Mouse (Mus musculus) neural tube, embryonic 13.5 days (tissue): Measurements from ENCODE around the gene Srrd. TPM values are rescaled to one million over a fixed set of nuclear protein-coding genes. Genes with fewer than 3 reads are reported as not detected.

Source experiments
- ATAC-seq: fragments of 200-750 bp; cut with Nextera tagmentation; 2 replicates; pipeline ENCODE4 v1.8.0; 2017; ENCODE audit warnings: low read depth, mild to moderate bottlenecking, moderate TSS enrichment, moderate library complexity
- H3K27ac ChIP-seq: fragments of 300-500 bp; sonication (generic); replicated peaks from 2 replicates; pipeline ENCODE4 v1.5.1; 2015; ENCODE audit warnings: moderate library complexity, mild to moderate bottlenecking, inconsistent platforms
- H3K27me3 ChIP-seq: fragments of 300-500 bp; sonication (generic); 2 replicates; pipeline ENCODE4 v1.6.1; 2015; ENCODE audit warnings: mild to moderate bottlenecking, inconsistent platforms
- H3K36me3 ChIP-seq: fragments of 300-500 bp; sonication (generic); 2 replicates; pipeline ENCODE4 v1.6.1; 2015; ENCODE audit warnings: mild to moderate bottlenecking, inconsistent platforms
- H3K4me1 ChIP-seq: fragments of 300-500 bp; sonication (generic); replicated peaks from 2 replicates; pipeline ENCODE4 v1.6.1; 2015; ENCODE audit warnings: inconsistent platforms
- H3K4me2 ChIP-seq: fragments of 300-500 bp; sonication (generic); 2 replicates; pipeline ENCODE4 v1.6.1; 2015; ENCODE audit warnings: inconsistent platforms, mild to moderate bottlenecking, moderate library complexity
- H3K4me3 ChIP-seq: fragments of 300-500 bp; sonication (generic); 2 replicates; pipeline ENCODE4 v1.5.1; 2015; ENCODE audit warnings: mild to moderate bottlenecking, inconsistent platforms
- H3K9ac ChIP-seq: fragments of 300-500 bp; sonication (generic); 2 replicates; pipeline ENCODE4 v1.6.1; 2015; ENCODE audit warnings: moderate library complexity, mild to moderate bottlenecking, inconsistent platforms
- H3K9me3 ChIP-seq: fragments of 300-500 bp; sonication (generic); 2 replicates; pipeline ENCODE4 v1.6.1; 2016; ENCODE audit warnings: inconsistent platforms
- whole genome bisulfite sequencing: fragments of 180-500 bp; shearing (Covaris S2); methylation state at CpG from one replicate; pipeline ENCODE4 v1.1.7; 2015; 5-methylcytosine and 5-hydroxymethylcytosine counted together
- polyA plus RNA-seq: library from polyadenylated mRNA; unstranded; fragments of >200 nt; fragmentation: Nextera tagmentation; extraction: Ambion mirVana; gene quantifications from 2 replicates; pipeline ENCODE4 v1.2.1, GENCODE M21; 2015

The Srrd gene
- polyA plus RNA-seq, 1 experiment from 2014 or later = 53.9 TPM

- no peak overlapping the region for H3K9ac ChIP-seq
- H3K9me3 ChIP-seq = no peaks in the 10 kb centered on the region
- WGBS = 81% methylated on average over 4 of the region's 4 CpGs
- ATAC-seq = no peak
- H3K27ac ChIP-seq = no peak overlapping the region
- peaks cover 22% of the 10 kb centered on the region for H3K4me1 ChIP-seq
- peaks cover 66% of the 10 kb centered on the region for H3K36me3 ChIP-seq
- H3K4me3 ChIP-seq = no peak overlapping the region
- H3K27me3 ChIP-seq = no peaks in the 10 kb centered on the region
- H3K4me2 ChIP-seq = no peak overlapping the region
Measured at GRCm38 (mm10) chr5:112376111-112376510, 33.3 kb upstream of the Srrd start.

GRCm38 (mm10) chr5:112371933-112372332 lies 29.1 kb upstream of the Srrd start:
- Histone ChIP-seq H3K4me3 (no peak overlapping the region), H3K27me3 (no peaks in the 10 kb centered on the region), H3K4me1 (peaks cover 50% of the 10 kb centered on the region), H3K9ac (peak overlapping the region; percentile 58), H3K4me2 (peak overlapping the region; percentile 22; the same call in 1 of the 2 replicates), H3K27ac (peak overlapping the region; percentile 90), H3K9me3 (no peaks in the 10 kb centered on the region), H3K36me3 (peaks cover 58% of the 10 kb centered on the region)
- ATAC-seq = peak; percentile 88
- 14% methylated on average over 7 of the region's 7 CpGs for WGBS

- ATAC-seq = no peak
- Histone ChIP-seq H3K4me1 (peaks cover 50% of the 10 kb centered on the region), H3K27ac (peak overlapping the region; percentile 90), H3K36me3 (peaks cover 60% of the 10 kb centered on the region), H3K4me3 (no peak overlapping the region), H3K27me3 (no peaks in the 10 kb centered on the region), H3K9me3 (no peaks in the 10 kb centered on the region), H3K4me2 (no peak overlapping the region), H3K9ac (peak overlapping the region; percentile 31; the same call in 1 of the 2 replicates)
- 85% methylated on average over 12 of the region's 12 CpGs for WGBS
Measured at GRCm38 (mm10) chr5:112370236-112370813, 27.5 kb upstream of the Srrd start.

- 79% methylated on average over 13 of the region's 13 CpGs for WGBS
- H3K4me3 ChIP-seq = no peak overlapping the region
- H3K9ac ChIP-seq = peak overlapping the region; percentile 9; the same call in 1 of the 2 replicates
- peaks cover 60% of the 10 kb centered on the region for H3K36me3 ChIP-seq
- no peaks in the 10 kb centered on the region for H3K27me3 ChIP-seq
- peaks cover 50% of the 10 kb centered on the region for H3K4me1 ChIP-seq
- no peak for ATAC-seq
- H3K27ac ChIP-seq = 0 out of 2 replicates have a peak overlapping the region, but pooled peaks have one; percentile 90
- H3K9me3 ChIP-seq = no peaks in the 10 kb centered on the region
- no peak overlapping the region for H3K4me2 ChIP-seq
Measured at GRCm38 (mm10) chr5:112369326-112369725, 26.5 kb upstream of the Srrd start.

- H3K36me3 ChIP-seq = peaks cover 61% of the 10 kb centered on the region
- WGBS = 51% methylated on average over 10 of the region's 10 CpGs
- no peak for ATAC-seq
- no peaks in the 10 kb centered on the region for H3K27me3 ChIP-seq
- no peak overlapping the region for H3K9ac ChIP-seq
- H3K4me1 ChIP-seq = peaks cover 50% of the 10 kb centered on the region
- 0 out of 2 replicates have a peak overlapping the region, but pooled peaks have one; percentile 3 for H3K27ac ChIP-seq
- H3K4me2 ChIP-seq = no peak overlapping the region
- H3K4me3 ChIP-seq = no peak overlapping the region
- H3K9me3 ChIP-seq = no peaks in the 10 kb centered on the region
Measured at GRCm38 (mm10) chr5:112368666-112369065, 25.8 kb upstream of the Srrd start.

DNA sequence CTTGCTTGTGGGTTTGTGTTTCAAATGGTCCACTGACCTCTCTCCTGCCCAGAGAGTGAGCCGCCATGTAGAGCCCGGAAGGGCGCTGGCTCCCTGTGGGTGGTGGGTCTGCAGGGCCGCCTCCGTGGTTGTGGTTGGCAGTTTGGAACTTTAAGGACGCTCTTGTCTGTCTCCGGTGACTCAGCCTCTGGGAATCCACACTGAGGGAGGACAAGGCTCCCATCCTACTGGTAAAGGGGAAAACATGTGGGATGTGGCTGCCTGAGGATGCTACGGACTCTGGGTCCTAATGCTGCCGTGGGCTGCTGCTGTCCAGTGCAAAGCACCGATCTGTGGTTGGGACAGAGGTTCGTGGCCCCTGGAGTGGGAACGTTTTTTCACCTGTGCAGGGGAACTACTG lies 25.1 kb upstream of the Srrd start:
- Histone ChIP-seq H3K9me3 (no peaks in the 10 kb centered on the region), H3K9ac (no peak overlapping the region), H3K36me3 (peaks cover 61% of the 10 kb centered on the region), H3K4me1 (peaks cover 46% of the 10 kb centered on the region), H3K4me2 (no peak overlapping the region), H3K27ac (no peak overlapping the region), H3K4me3 (no peak overlapping the region), H3K27me3 (no peaks in the 10 kb centered on the region)
- no peak for ATAC-seq
- 90% methylated on average over 12 of the region's 12 CpGs for WGBS

DNA sequence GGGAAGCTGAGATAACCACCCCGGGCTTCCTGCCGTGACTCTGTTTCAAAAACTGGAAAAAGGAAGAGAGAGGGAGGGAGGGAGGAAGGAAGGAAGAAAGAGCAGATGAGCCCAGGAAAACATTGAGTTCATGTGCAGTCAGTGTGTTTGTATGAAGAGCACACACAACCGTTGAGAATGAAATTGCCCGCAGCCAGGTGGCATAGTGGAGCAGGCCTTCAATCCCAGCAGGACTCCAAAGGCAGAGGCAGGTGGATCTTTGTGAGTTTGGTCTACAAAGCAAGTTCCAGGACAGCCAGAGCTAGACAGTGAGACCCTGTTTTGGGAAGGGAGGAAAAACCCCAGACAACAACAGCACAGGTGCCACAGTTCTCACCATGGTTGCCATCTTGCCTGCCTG lies 24.5 kb upstream of the Srrd start:
- ATAC-seq = no peak
- H3K9ac ChIP-seq = no peak overlapping the region
- H3K4me2 ChIP-seq = no peak overlapping the region
- H3K36me3 ChIP-seq = peaks cover 66% of the 10 kb centered on the region
- H3K9me3 ChIP-seq = no peaks in the 10 kb centered on the region
- no peak overlapping the region for H3K4me3 ChIP-seq
- 88% methylated on average over 4 of the region's 4 CpGs for WGBS
- H3K27me3 ChIP-seq = no peaks in the 10 kb centered on the region
- peaks cover 40% of the 10 kb centered on the region for H3K4me1 ChIP-seq
- no peak overlapping the region for H3K27ac ChIP-seq

- ATAC-seq = no peak
- no peak overlapping the region for H3K27ac ChIP-seq
- no peaks in the 10 kb centered on the region for H3K27me3 ChIP-seq
- H3K4me1 ChIP-seq = peaks cover 35% of the 10 kb centered on the region
- H3K4me3 ChIP-seq = no peak overlapping the region
- H3K9ac ChIP-seq = no peak overlapping the region
- WGBS = 96% methylated on average over 6 of the region's 6 CpGs
- H3K36me3 ChIP-seq = peaks cover 70% of the 10 kb centered on the region
- H3K4me2 ChIP-seq = no peak overlapping the region
- H3K9me3 ChIP-seq = no peaks in the 10 kb centered on the region
Measured at GRCm38 (mm10) chr5:112366879-112367278, 24.0 kb upstream of the Srrd start.

GRCm38 (mm10) chr5:112364184-112364797 lies 21.5 kb upstream of the Srrd start:
- Histone ChIP-seq H3K27me3 (no peaks in the 10 kb centered on the region), H3K27ac (no peak overlapping the region), H3K4me1 (peaks cover 9% of the 10 kb centered on the region), H3K9ac (no peak overlapping the region), H3K4me3 (no peak overlapping the region), H3K36me3 (peaks cover 61% of the 10 kb centered on the region), H3K9me3 (no peaks in the 10 kb centered on the region), H3K4me2 (no peak overlapping the region)
- no peak for ATAC-seq
- WGBS = 77% methylated on average over 10 of the region's 10 CpGs

- H3K27me3 ChIP-seq = no peaks in the 10 kb centered on the region
- WGBS = 88% methylated on average over 3 of the region's 3 CpGs
- peaks cover 67% of the 10 kb centered on the region for H3K36me3 ChIP-seq
- H3K4me1 ChIP-seq = no peaks in the 10 kb centered on the region
- no peak overlapping the region for H3K9ac ChIP-seq
- H3K9me3 ChIP-seq = no peaks in the 10 kb centered on the region
- no peak overlapping the region for H3K4me2 ChIP-seq
- no peak for ATAC-seq
- H3K27ac ChIP-seq = no peak overlapping the region
- H3K4me3 ChIP-seq = no peak overlapping the region
Measured at GRCm38 (mm10) chr5:112360077-112360476, 17.2 kb upstream of the Srrd start.

- peaks cover 67% of the 10 kb centered on the region for H3K36me3 ChIP-seq
- WGBS = 96% methylated on average over 4 of the region's 4 CpGs
- no peak for ATAC-seq
Measured at GRCm38 (mm10) chr5:112359520-112359919, 16.7 kb upstream of the Srrd start.

DNA sequence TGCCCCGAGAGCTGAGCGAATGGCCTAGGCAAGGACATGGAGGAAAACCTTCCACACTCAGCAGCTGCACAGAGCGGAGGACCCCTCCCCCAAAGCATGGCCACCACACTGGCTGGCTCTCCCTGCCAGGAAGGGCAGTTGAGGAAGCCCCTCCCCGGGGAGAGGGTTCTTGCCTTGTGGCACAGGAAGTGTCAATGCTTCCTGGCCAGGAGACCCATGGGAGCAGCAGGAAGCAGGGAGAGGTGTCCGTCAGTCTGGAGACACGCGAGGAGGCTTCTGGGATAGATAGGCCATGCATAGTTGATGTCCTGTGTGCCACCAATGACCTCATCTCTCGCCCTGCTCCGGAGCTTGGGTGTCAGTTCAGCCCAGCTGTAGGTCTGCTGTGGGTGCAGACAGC lies 13.5 kb upstream of the Srrd start:
- Histone ChIP-seq H3K36me3 (peaks cover 69% of the 10 kb centered on the region), H3K4me3 (no peak overlapping the region), H3K4me2 (no peak overlapping the region), H3K9me3 (no peaks in the 10 kb centered on the region), H3K27me3 (no peaks in the 10 kb centered on the region), H3K9ac (no peak overlapping the region), H3K4me1 (no peaks in the 10 kb centered on the region), H3K27ac (no peak overlapping the region)
- 90% methylated on average over 9 of the region's 9 CpGs for WGBS
- no peak for ATAC-seq

More at GRCm38 (mm10) chr5:112359520-112359919, 16.7 kb upstream of the Srrd start:
- no peak overlapping the region for H3K9ac ChIP-seq
- H3K4me1 ChIP-seq = no peaks in the 10 kb centered on the region
- H3K9me3 ChIP-seq = no peaks in the 10 kb centered on the region
- H3K27me3 ChIP-seq = no peaks in the 10 kb centered on the region
- H3K4me3 ChIP-seq = no peak overlapping the region
- H3K27ac ChIP-seq = no peak overlapping the region
- H3K4me2 ChIP-seq = no peak overlapping the region

DNA sequence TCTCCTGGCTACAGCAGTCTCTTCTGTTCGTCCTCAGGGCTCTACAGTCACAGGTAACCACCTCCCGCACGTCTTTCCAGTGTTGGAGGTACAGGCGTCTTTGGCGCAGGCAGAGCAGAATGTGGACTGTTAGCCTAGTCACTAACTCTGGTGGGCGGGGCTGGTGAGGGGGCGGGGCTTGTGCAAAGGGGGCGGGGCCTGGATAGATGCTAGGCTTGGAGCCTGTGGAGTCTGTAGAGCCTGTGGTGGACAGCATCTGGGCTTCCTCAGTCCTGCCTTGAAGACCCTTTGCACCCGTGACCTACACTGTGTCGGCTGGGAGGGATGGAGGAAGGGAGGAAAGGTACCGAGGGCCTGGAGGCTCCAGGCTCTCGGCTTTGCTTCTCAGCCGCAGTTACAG lies 13.1 kb upstream of the Srrd start, which contains the start of gene Gm6583:
Gm6583 (minus strand) TSS at position 124 of the 400 bp plus-strand sequence.
- H3K4me1 ChIP-seq = no peaks in the 10 kb centered on the region
- H3K36me3 ChIP-seq = peaks cover 73% of the 10 kb centered on the region
- H3K4me2 ChIP-seq = no peak within 1 kb of the TSS
- H3K4me3 ChIP-seq = no peak within 1 kb of the TSS
- ATAC-seq = no peak
- WGBS = 67% methylated on average over 13 of the region's 13 CpGs
- H3K27ac ChIP-seq = no peak within 1 kb of the TSS
- H3K27me3 ChIP-seq = no peaks in the 10 kb centered on the region
- H3K9ac ChIP-seq = no peak within 1 kb of the TSS
- no peaks in the 10 kb centered on the region for H3K9me3 ChIP-seq
